Mouse (Mus musculus) activated CD4-positive, CD25-positive, alpha-beta regulatory T cell, adult 4 months (primary cell): ENCODE results near the gene Cideb. TPM values are rescaled to one million over a fixed set of nuclear protein-coding genes. Genes with fewer than 3 reads are reported as not detected.

Source experiments
- ATAC-seq: one replicate; pipeline ENCODE4 v1.8.0; 2017
- polyA plus RNA-seq, 2 experiments: library from polyadenylated mRNA; unstranded; fragments of 100-300 nt; shearing (Covaris generic); gene quantifications; one replicate each; pipeline ENCODE4 v1.2.1; 2017

Cideb gene
- polyA plus RNA-seq, 2 experiments from 2014 or later = not detected

DNA sequence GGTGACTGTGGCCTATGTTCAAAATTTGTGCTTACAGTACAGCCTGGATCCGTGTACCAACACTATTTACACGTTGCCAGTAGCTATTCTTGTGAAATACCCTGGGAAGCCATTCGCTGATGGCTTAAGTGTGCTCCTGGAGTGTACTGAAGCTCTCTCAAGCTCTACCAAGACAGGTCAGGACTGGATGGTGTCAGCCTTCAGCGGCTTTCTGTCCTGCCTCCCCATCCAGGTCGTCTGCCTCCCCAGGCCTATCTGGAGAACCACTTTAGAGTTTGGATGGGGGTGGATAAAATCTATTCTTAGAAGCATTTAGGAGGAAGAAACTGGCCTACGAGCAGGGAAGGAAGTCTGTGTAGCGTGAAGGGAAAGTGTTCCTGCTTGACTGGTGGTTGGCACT lies 4.9 kb upstream of the Cideb start:
- ATAC-seq = no peak

DNA sequence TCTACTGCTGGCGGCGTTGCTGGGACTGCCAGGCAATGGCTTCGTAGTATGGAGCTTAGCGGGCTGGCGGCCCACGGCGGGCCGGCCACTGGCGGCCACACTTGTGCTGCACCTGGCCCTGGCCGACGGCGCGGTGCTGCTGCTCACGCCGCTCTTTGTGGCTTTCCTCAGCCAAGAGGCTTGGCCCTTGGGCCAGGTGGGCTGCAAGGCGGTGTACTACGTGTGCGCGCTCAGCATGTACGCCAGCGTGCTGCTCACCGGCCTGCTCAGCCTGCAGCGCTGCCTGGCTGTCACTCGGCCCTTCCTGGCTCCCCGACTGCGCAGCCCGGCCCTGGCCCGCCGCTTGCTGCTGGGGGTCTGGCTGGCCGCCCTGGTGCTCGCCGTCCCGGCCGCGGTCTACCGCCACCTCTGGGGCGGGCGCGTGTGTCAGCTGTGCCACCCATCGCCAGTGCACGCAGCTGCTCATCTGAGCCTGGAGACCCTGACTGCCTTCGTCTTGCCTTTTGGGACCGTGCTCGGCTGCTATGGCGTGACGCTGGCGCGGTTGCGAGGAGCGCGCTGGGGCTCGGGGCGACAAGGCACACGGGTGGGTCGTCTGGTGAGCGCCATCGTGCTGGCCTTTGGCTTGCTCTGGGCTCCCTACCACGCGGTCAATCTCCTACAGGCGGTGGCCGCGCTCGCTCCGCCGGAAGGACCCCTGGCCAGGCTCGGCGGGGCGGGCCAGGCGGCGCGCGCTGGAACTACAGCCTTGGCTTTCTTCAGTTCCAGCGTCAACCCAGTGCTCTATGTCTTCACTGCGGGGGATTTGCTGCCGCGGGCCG lies 4.0 kb upstream of the Cideb start:
- no peak for ATAC-seq

GRCm38 (mm10) chr14:55761163-55761562 lies 2.9 kb upstream of the Cideb start, which contains the start of gene Ltb4r2:
Gene Ltb4r2 (plus strand): TSS chr14:55761428.
- no peak for ATAC-seq

DNA sequence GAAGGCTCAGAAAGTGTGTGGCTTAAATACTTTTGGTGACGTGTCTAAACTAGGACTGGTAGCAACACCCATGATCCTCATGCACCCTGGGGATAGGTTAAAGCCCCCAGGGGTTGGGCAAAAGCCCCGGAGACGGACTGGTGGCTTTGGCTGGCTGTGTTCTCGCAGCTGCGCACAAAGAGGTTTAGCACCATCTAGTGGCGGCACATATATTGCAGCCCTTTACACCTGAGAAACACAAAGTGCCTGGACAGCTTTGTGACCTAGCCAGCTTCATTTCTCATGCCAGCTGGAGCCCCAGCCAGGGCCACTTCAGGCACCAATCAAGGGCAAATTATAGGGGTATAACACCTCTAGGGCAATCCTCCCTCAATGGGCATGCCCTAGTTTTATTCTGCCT lies 1.9 kb upstream of the Cideb start:
- peak; percentile 53 for ATAC-seq

DNA sequence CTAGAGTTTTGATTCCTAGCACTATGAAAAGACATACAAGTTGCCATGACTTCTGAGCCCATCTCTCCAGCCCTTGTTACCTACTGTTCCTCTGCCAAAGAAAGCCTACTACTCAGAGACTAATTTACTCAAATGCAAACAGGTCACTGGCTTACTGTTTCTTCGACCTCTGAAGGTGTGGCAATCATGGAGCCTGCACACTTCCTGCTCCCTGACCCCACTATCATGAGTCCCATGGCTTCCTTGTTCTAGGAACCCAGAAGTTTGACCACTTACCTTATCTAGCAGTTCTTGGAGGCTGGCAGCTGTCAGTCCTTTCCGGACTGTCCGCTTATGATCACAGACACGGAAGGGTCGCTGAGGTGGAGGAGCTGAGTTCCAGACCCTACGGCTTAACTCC lies 692 bp downstream of the Cideb start:
- ATAC-seq = no peak

DNA sequence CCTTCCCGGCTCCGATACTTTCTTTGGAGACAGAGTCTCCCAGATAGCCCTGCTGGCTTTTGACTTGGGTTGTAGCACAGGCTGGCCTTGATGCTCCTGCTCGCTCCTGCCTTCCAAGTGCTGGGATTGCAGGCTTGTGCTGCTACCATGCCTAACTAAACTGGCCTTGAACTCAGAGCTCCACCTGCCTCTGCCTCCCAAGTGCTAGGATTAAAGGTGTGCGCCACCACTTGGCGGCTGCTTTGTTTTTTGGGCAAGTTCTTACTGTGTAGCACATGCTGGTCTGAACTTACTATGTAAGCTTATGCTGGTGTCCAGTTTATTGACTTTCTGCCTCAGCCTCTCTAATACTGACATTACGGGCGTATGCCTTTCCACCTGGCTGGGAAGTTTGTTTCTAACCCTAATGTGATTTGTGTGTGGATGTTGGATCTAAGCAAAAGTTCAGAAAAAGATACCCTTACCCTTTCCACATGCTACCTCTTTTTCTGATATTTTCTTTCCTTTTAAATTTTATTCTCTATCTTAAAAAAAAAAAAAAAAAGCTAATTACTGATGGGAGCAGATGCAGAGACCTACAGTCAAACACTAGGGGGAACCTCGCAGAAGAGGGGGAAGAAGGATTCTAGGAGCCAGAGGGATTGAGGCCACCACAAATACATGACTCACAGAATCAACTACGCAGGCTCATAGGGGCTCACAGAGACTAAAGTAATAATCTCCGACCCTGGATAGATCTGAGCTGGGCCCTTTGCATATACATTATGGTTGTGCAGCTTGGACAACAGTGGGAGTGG lies 11.0 kb downstream of the Cideb start:
- ATAC-seq = no peak

GRCm38 (mm10) chr14:55745861-55746237 lies 12.4 kb downstream of the Cideb start:
- peak; percentile 33 for ATAC-seq

DNA sequence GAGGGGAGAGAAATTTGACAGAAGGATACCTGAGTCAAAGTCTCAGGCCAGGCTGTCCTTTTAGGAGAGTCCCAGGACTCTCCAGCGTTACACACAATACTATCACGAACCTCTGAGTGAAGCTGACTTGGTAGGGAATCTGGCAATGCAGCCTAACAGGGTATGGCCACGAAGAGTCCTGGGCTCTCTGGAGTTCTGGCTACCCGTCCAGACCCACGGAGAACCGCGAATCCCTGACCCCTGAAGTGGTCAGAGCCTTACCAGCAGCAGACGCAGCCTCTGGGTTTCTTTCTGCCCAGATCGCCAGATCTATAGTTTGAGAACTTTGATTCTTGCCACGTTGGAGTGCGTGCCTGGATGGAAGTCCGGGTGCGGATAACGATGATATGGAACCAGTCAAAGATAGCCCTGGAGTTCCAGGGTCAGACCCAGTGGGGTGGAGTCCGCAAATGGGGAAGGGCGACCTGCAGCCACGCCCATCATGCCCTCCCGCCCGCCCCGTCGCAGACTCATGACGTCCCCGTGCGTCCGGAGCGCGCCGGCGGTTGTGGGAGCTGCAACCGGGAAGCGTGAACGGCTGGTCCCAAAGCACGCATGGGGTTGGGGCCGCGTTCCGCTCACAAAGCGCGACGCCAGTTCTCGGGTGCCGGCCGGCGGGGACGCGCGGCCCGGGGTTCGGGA lies 12.9 kb downstream of the Cideb start, which contains the start of the genes Dhrs1 and Nop9:
Dhrs1 (minus strand) TSS at position 511 of the 681 bp plus-strand sequence.
Nop9 (plus strand) TSS at position 514 of the 681 bp plus-strand sequence.
- peak; percentile 64 for ATAC-seq

GRCm38 (mm10) chr14:55743711-55744110 lies 14.5 kb downstream of the Cideb start:
- ATAC-seq = peak; percentile 65

GRCm38 (mm10) chr14:55737086-55737687 lies 21.1 kb downstream of the Cideb start:
- ATAC-seq = no peak

- ATAC-seq = no peak
Measured at GRCm38 (mm10) chr14:55735758-55736157, 22.5 kb downstream of the Cideb start.

- no peak for ATAC-seq
Measured at GRCm38 (mm10) chr14:55735334-55735733, 22.9 kb downstream of the Cideb start.

- ATAC-seq = no peak
Measured at GRCm38 (mm10) chr14:55734869-55735268, 23.4 kb downstream of the Cideb start.

GRCm38 (mm10) chr14:55733889-55734288 lies 24.4 kb downstream of the Cideb start:
- no peak for ATAC-seq

- ATAC-seq = no peak
Measured at GRCm38 (mm10) chr14:55730531-55731032, 27.7 kb downstream of the Cideb start.

- no peak for ATAC-seq
Measured at GRCm38 (mm10) chr14:55730116-55730515, 28.1 kb downstream of the Cideb start.

DNA sequence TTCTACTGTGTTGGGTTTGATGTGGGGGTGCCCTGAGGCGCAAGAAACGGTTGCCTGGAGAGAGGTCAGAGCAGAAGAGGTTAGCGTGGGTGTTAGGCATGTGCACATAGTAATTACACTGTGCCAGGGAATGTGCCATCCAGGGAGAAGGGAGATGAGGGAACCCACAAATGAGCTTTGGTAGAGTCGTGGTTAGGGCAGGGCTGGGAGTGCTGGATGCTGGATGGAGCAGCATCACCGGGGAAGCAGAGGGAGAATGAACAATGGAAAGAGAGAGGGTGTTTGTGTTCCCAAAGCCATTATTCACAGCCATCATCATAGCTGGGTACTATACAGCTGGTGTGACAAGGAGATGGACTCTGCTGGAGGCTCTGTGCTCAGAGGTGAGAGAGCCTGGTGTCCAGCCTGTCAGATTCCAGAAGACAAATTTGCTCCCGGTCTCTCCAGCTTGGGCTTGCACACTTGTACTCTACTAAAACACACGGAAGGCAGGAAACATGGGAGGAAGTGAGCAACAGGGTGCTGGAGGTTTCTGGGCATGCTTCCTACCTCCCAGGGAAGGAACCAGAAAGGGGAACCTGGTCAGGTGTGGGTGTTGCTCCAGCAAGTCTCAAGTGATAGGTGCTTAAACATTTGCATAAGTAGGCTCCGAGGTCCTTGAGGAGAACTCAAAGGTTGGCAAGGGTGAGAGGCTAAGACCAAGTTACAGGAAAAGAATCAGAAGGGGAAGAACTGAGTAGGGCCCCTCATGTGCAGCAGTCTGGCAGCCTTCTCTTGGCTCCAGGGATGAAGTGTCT lies 30.2 kb downstream of the Cideb start:
- no peak for ATAC-seq

- no peak for ATAC-seq
Measured at GRCm38 (mm10) chr14:55726261-55726660, 32.0 kb downstream of the Cideb start.

GRCm38 (mm10) chr14:55724411-55724871 lies 33.8 kb downstream of the Cideb start:
- ATAC-seq = peak; percentile 85

GRCm38 (mm10) chr14:55723433-55723832 lies 34.8 kb downstream of the Cideb start:
- ATAC-seq = no peak

- ATAC-seq = no peak
Measured at GRCm38 (mm10) chr14:55722438-55722945, 35.8 kb downstream of the Cideb start.
